ENCODE assay signal across 23 mouse cellular contexts in genomic region chr17:10606090-10606489, GRCm38 (mm10).
DNase-seq lines count a peak whose midpoint lies in the region; ATAC-seq and TF ChIP-seq lines count a peak whose summit lies in the region.
"Had no signal": no experiment of that assay in that cellular context is flagged by ENCODE, and none has a peak within 500 bp of the region (broad histone marks: within the 10 kb centered on the region; RNA-seq: fewer than 3 reads in every experiment).

No protein-coding gene starts in this region.

- no peaks in the 10 kb centered on the region for H3K79me2 ChIP-seq in macrophage (ENCODE audit: inconsistent target)

- H3K9me3 ChIP-seq in kidney, postnatal 0 days (replicated peaks; ENCODE audit: low read length): no peaks in the 10 kb centered on the region
- H3K9me3 ChIP-seq in megakaryocyte, embryonic 14.5 days: no peaks in the 10 kb centered on the region
- no peaks in the 10 kb centered on the region for H3K9me3 ChIP-seq in forebrain, embryonic 12.5 days
- H3K9me3 ChIP-seq: embryonic facial prominence, embryonic 10.5 days; heart, embryonic 15.5 days; hindbrain, embryonic 10.5 days had no signal

- WGBS in kidney, postnatal 0 days: 54% methylated on average over 3 of the region's 3 CpGs
- 10% methylated on average over 3 of the region's 3 CpGs for WGBS in macrophage (ENCODE audit: missing documents)
- WGBS in forebrain, embryonic 12.5 days: 72% methylated on average over 3 of the region's 3 CpGs

- H3K36me3 ChIP-seq in kidney, postnatal 0 days (ENCODE audit: insufficient read depth, low read length): no peaks in the 10 kb centered on the region
- H3K36me3 ChIP-seq in megakaryocyte, embryonic 14.5 days (replicated peaks; ENCODE audit: low read length): no peaks in the 10 kb centered on the region
- H3K36me3 ChIP-seq in macrophage (ENCODE audit: inconsistent target): no peaks in the 10 kb centered on the region
- no peaks in the 10 kb centered on the region for H3K36me3 ChIP-seq in forebrain, embryonic 12.5 days (replicated peaks)
- H3K36me3 ChIP-seq: embryonic facial prominence, embryonic 10.5 days; heart, embryonic 15.5 days; hindbrain, embryonic 10.5 days had no signal

- no peaks in the 10 kb centered on the region for H3K27me3 ChIP-seq in kidney, postnatal 0 days (ENCODE audit: insufficient read depth, low read length)
- H3K27me3 ChIP-seq in megakaryocyte, embryonic 14.5 days (replicated peaks): no peaks in the 10 kb centered on the region
- no peaks in the 10 kb centered on the region for H3K27me3 ChIP-seq in forebrain, embryonic 12.5 days
- H3K27me3 ChIP-seq: CH12.LX; heart, embryonic 15.5 days had no signal

- no peak for ATAC-seq in kidney, postnatal 0 days (replicated peaks; ENCODE audit: low FRiP score, low read depth)
- ATAC-seq in megakaryocyte, adult 5-6 weeks (ENCODE audit: poor library complexity, severe bottlenecking): no peak
- ATAC-seq in forebrain, embryonic 12.5 days (ENCODE audit: low FRiP score): no peak
- ATAC-seq: forebrain, embryonic 14.5 days had no signal

- no peak for TF ChIP-seq CTCF in kidney, postnatal 0 days (IDR thresholded peaks at IDR 0.05; ENCODE audit: low read depth)

- DNase-seq in kidney, postnatal 0 days (ENCODE audit: low spot score): peak; percentile 8
- DNase-seq in kidney, postnatal 36 days: no peak
- DNase-seq in MN1 (ENCODE audit: low spot score): no peak
- DNase-seq: adrenal gland, adult 8-10 months; adrenal gland, postnatal 36 days; cerebellum, adult 11-12 months; cerebellum, adult 9-11 months; cerebellum, postnatal 36 days; gastrocnemius, adult 2 months; gastrocnemius, postnatal 25 days; heart, adult 18-20 months; heart, postnatal 14 days had no signal

- H3K4me2 ChIP-seq in kidney, postnatal 0 days (ENCODE audit: low read length): no peak overlapping the region
- no peak overlapping the region for H3K4me2 ChIP-seq in forebrain, embryonic 12.5 days
- H3K4me2 ChIP-seq: heart, embryonic 11.5 days; heart, embryonic 15.5 days; hindbrain, embryonic 14.5 days had no signal

- no peaks in the 10 kb centered on the region for H3K4me1 ChIP-seq in kidney, postnatal 0 days (replicated peaks; ENCODE audit: insufficient read depth, low read length)
- peaks cover 37% of the 10 kb centered on the region for H3K4me1 ChIP-seq in megakaryocyte, embryonic 14.5 days
- H3K4me1 ChIP-seq in forebrain, embryonic 12.5 days: no peaks in the 10 kb centered on the region
- H3K4me1 ChIP-seq: embryonic facial prominence, embryonic 10.5 days; heart, embryonic 15.5 days; hindbrain, embryonic 10.5 days had no signal

- no peak overlapping the region for H3K4me3 ChIP-seq in kidney, postnatal 0 days (replicated peaks; ENCODE audit: low read depth, low read length)
- H3K4me3 ChIP-seq in megakaryocyte, embryonic 14.5 days (replicated peaks): peak overlapping the region; percentile 24
- no peak overlapping the region for H3K4me3 ChIP-seq in macrophage (ENCODE audit: inconsistent target)
- no peak overlapping the region for H3K4me3 ChIP-seq in forebrain, embryonic 12.5 days (replicated peaks)
- H3K4me3 ChIP-seq: embryonic facial prominence, embryonic 10.5 days; gastrocnemius, adult 2 months; heart, embryonic 15.5 days; hindbrain, embryonic 10.5 days had no signal

- no peak overlapping the region for H3K9ac ChIP-seq in kidney, postnatal 0 days (ENCODE audit: low read depth, low read length)
- no peak overlapping the region for H3K9ac ChIP-seq in forebrain, embryonic 12.5 days
- H3K9ac ChIP-seq: heart, embryonic 15.5 days; hindbrain, embryonic 14.5 days had no signal

- no peak overlapping the region for H3K27ac ChIP-seq in kidney, postnatal 0 days
- H3K27ac ChIP-seq in macrophage: peak overlapping the region; percentile 32
- no peak overlapping the region for H3K27ac ChIP-seq in forebrain, embryonic 12.5 days
- H3K27ac ChIP-seq: embryonic facial prominence, embryonic 10.5 days; gastrocnemius, adult 2 months; heart, embryonic 15.5 days; hindbrain, embryonic 10.5 days; hindbrain, embryonic 14.5 days had no signal
